Mouse (Mus musculus): ENCODE measurements at regions not wholly inside any gene's neighbourhood (a gene's known extent, or its start where the extent isn't known, plus 50 kb on each side); places are given as distances from the start of the nearest gene placed in this dataset.

DNA sequence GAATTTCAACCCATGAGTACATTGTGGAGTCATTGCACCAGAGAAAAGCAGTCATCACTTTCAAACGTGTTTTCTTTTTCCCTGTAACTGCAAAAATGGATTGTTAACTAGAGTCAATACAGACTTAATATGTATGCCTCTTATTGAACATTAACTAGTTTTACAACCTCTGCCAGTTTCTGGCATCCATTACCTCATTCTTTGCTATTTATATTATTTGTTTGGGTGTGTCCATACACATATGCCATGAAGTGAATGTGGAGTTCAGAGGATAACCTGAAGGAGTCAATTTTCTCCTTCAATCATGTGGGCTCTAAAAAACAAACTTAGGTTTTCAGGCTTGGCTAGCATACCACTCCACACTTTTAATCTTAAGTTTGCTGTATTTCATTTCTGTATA is 50.9 kb upstream of the Ezh2 start:
- 51% methylated on average over 1 of the region's 1 CpGs for WGBS
- Histone ChIP-seq H3K4me2 (no peak overlapping the region), H3K36me3 (no peaks in the 10 kb centered on the region), H3K4me1 (no peaks in the 10 kb centered on the region), H3K27me3 (replicated peaks) (peaks cover 13% of the 10 kb centered on the region; the same call in 1 of the 2 replicates), H3K4me3 (no peak overlapping the region), H3K9ac (no peak overlapping the region), H3K27ac (replicated peaks) (no peak overlapping the region), H3K9me3 (no peaks in the 10 kb centered on the region)
- no peak for ATAC-seq (ENCODE audit: extremely low read depth, insufficient number of reproducible peaks, low FRiP score, low TSS enrichment)

Measured in heart, embryonic 13.5 days (tissue).